Mouse (Mus musculus) lung, postnatal 0 days (tissue): ENCODE measurements at regions not wholly inside any gene's neighbourhood (a gene's known extent, or its start where the extent isn't known, plus 50 kb on each side); places are given as distances from the start of the nearest gene placed in this dataset.

Experiments used
- CTCF ChIP-seq: IDR thresholded peaks from 2 replicates; pipeline ENCODE4 v1.5.1; 2016; ENCODE audit warnings: antibody characterized with exemption, mild to moderate bottlenecking
- EP300 ChIP-seq: IDR thresholded peaks from 2 replicates; pipeline ENCODE4 v1.6.1; 2016; ENCODE audit warnings: antibody characterized with exemption, mild to moderate bottlenecking, control low read depth

DNA sequence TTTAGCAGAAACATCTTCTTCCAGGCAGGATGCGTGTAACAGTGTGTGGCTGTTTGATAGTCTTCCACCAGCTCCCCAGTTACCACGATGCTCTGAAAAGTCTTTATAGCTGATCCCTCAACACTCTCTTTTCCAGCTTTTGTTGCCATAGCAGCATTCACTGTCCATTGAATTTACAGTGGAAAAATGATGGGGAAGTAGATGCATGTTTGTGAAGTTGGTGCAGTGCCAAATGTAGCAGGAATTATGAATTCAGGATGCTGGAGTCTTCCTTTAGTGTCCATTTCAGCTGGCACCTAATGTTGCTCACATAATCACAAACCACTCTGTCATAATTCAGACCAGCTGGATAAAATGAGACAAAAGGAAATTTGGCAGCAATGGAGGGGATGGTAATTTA lies 99.0 kb upstream of the Tbc1d2b start:
- no peak for TF ChIP-seq EP300
- TF ChIP-seq CTCF = no peak
